Mouse (Mus musculus): ENCODE data around the gene Ascl4. TPM values are rescaled to one million over a fixed set of nuclear protein-coding genes. Genes with fewer than 3 reads are reported as not detected.

Ascl4 gene
- polyA plus RNA-seq, 2 experiments: not detected

- H3K4me1 ChIP-seq (replicated peaks; ENCODE audit: control insufficient read depth in 2 of 2, insufficient read depth in 2 of 2, low read length in 1 of 2): no peaks in the 10 kb centered on the region
- H3K4me2 ChIP-seq (ENCODE audit: low read depth): no peak overlapping the region
- DNase-seq (ENCODE audit: low read depth in 3 of 3, low spot score in 3 of 3): no peak
- no peak for TF ChIP-seq EP300 (IDR thresholded peaks at IDR 0.05; ENCODE audit: low read depth)
- no peak for TF ChIP-seq CTCF (IDR thresholded peaks at IDR 0.05; ENCODE audit: low read depth)
- no peaks in the 10 kb centered on the region for H3K36me3 ChIP-seq (replicated peaks; ENCODE audit: control insufficient read depth, insufficient read depth, low read depth)
- no peak overlapping the region for H3K9ac ChIP-seq (replicated peaks)
- WGBS (ENCODE audit: insufficient replicate concordance): 31% methylated on average over 8 of the region's 8 CpGs
- no peak overlapping the region for H3K4me3 ChIP-seq (ENCODE audit: insufficient read depth in 1 of 2, low read depth in 2 of 2, low read length in 2 of 2)
- H3K27me3 ChIP-seq (ENCODE audit: control insufficient read depth, insufficient read depth, low read length): no peaks in the 10 kb centered on the region
- ATAC-seq (ENCODE audit: insufficient read depth): no peak
- H3K9me3 ChIP-seq (ENCODE audit: control insufficient read depth, low read length): no peaks in the 10 kb centered on the region
- no peak overlapping the region for H3K27ac ChIP-seq
Observed at GRCm38 (mm10) chr10:85969894-85970620, 42.6 kb downstream of the Ascl4 start.

GRCm38 (mm10) chr10:85971826-85972225 lies 44.3 kb downstream of the Ascl4 start:
- Histone ChIP-seq H3K4me1 (replicated peaks; ENCODE audit: control insufficient read depth in 2 of 2, insufficient read depth in 2 of 2, low read length in 1 of 2) (no peaks in the 10 kb centered on the region), H3K4me2 (ENCODE audit: low read depth) (no peak overlapping the region), H3K27ac (no peak overlapping the region), H3K9me3 (ENCODE audit: control insufficient read depth, low read length) (no peaks in the 10 kb centered on the region), H3K36me3 (replicated peaks; ENCODE audit: control insufficient read depth, insufficient read depth, low read depth) (no peaks in the 10 kb centered on the region), H3K27me3 (ENCODE audit: control insufficient read depth, insufficient read depth, low read length) (no peaks in the 10 kb centered on the region), H3K9ac (replicated peaks) (no peak overlapping the region), H3K4me3 (ENCODE audit: insufficient read depth in 1 of 2, low read depth in 2 of 2, low read length in 2 of 2) (no peak overlapping the region)
- TF ChIP-seq CTCF (IDR thresholded peaks at IDR 0.05; ENCODE audit: low read depth) (no peak), EP300 (IDR thresholded peaks at IDR 0.05; ENCODE audit: low read depth) (no peak)
- ATAC-seq (ENCODE audit: insufficient read depth) (no peak), DNase-seq (ENCODE audit: low read depth in 3 of 3, low spot score in 3 of 3) (no peak)
- 62% methylated on average over 9 of the region's 9 CpGs for WGBS (ENCODE audit: insufficient replicate concordance)

- ATAC-seq (ENCODE audit: insufficient read depth): no peak
- no peak overlapping the region for H3K9ac ChIP-seq (replicated peaks)
- no peak for TF ChIP-seq EP300 (IDR thresholded peaks at IDR 0.05; ENCODE audit: low read depth)
- TF ChIP-seq CTCF (IDR thresholded peaks at IDR 0.05; ENCODE audit: low read depth): no peak
- H3K4me2 ChIP-seq (ENCODE audit: low read depth): no peak overlapping the region
- H3K4me1 ChIP-seq (replicated peaks; ENCODE audit: control insufficient read depth in 2 of 2, insufficient read depth in 2 of 2, low read length in 1 of 2): no peaks in the 10 kb centered on the region
- 58% methylated on average over 4 of the region's 4 CpGs for whole genome bisulfite sequencing (ENCODE audit: insufficient replicate concordance)
- no peak overlapping the region for H3K4me3 ChIP-seq (ENCODE audit: insufficient read depth in 1 of 2, low read depth in 2 of 2, low read length in 2 of 2)
- no peak overlapping the region for H3K27ac ChIP-seq
- H3K9me3 ChIP-seq (ENCODE audit: control insufficient read depth, low read length): no peaks in the 10 kb centered on the region
- DNase-seq (ENCODE audit: low read depth in 3 of 3, low spot score in 3 of 3): no peak
- H3K27me3 ChIP-seq (ENCODE audit: control insufficient read depth, insufficient read depth, low read length): no peaks in the 10 kb centered on the region
- no peaks in the 10 kb centered on the region for H3K36me3 ChIP-seq (replicated peaks; ENCODE audit: control insufficient read depth, insufficient read depth, low read depth)
Observed at GRCm38 (mm10) chr10:85972915-85973314, 45.4 kb downstream of the Ascl4 start.

- Histone ChIP-seq H3K4me3 (ENCODE audit: insufficient read depth in 1 of 2, low read depth in 2 of 2, low read length in 2 of 2) (no peak overlapping the region), H3K9ac (replicated peaks) (no peak overlapping the region), H3K4me1 (replicated peaks; ENCODE audit: control insufficient read depth in 2 of 2, insufficient read depth in 2 of 2, low read length in 1 of 2) (no peaks in the 10 kb centered on the region), H3K4me2 (ENCODE audit: low read depth) (no peak overlapping the region), H3K9me3 (ENCODE audit: control insufficient read depth, low read length) (no peaks in the 10 kb centered on the region), H3K27me3 (ENCODE audit: control insufficient read depth, insufficient read depth, low read length) (no peaks in the 10 kb centered on the region), H3K36me3 (replicated peaks; ENCODE audit: control insufficient read depth, insufficient read depth, low read depth) (no peaks in the 10 kb centered on the region), H3K27ac (no peak overlapping the region)
- no peak for ATAC-seq (ENCODE audit: insufficient read depth)
- TF ChIP-seq CTCF (IDR thresholded peaks at IDR 0.05; ENCODE audit: low read depth): no peak
- no peak for TF ChIP-seq EP300 (IDR thresholded peaks at IDR 0.05; ENCODE audit: low read depth)
- no peak for DNase-seq (ENCODE audit: low read depth in 3 of 3, low spot score in 3 of 3)
- 19% methylated on average over 6 of the region's 6 CpGs for WGBS (ENCODE audit: insufficient replicate concordance)
Observed at GRCm38 (mm10) chr10:85989412-85990115, 62.1 kb downstream of the Ascl4 start.

GRCm38 (mm10) chr10:85992412-85992811 lies 64.9 kb downstream of the Ascl4 start:
- Histone ChIP-seq H3K4me2 (ENCODE audit: low read depth) (no peak overlapping the region), H3K9me3 (ENCODE audit: control insufficient read depth, low read length) (no peaks in the 10 kb centered on the region), H3K4me3 (ENCODE audit: insufficient read depth in 1 of 2, low read depth in 2 of 2, low read length in 2 of 2) (no peak overlapping the region), H3K9ac (replicated peaks) (no peak overlapping the region), H3K36me3 (replicated peaks; ENCODE audit: control insufficient read depth, insufficient read depth, low read depth) (no peaks in the 10 kb centered on the region), H3K4me1 (replicated peaks; ENCODE audit: control insufficient read depth in 2 of 2, insufficient read depth in 2 of 2, low read length in 1 of 2) (no peaks in the 10 kb centered on the region), H3K27me3 (ENCODE audit: control insufficient read depth, insufficient read depth, low read length) (no peaks in the 10 kb centered on the region), H3K27ac (no peak overlapping the region)
- 13% methylated on average over 4 of the region's 4 CpGs for WGBS (ENCODE audit: insufficient replicate concordance)
- ATAC-seq (ENCODE audit: insufficient read depth) (no peak), DNase-seq (ENCODE audit: low read depth in 3 of 3, low spot score in 3 of 3) (no peak)
- TF ChIP-seq EP300 (IDR thresholded peaks at IDR 0.05; ENCODE audit: low read depth) (no peak), CTCF (IDR thresholded peaks at IDR 0.05; ENCODE audit: low read depth) (no peak)

Data from liver, embryonic 14.5 days (tissue).